Mouse (Mus musculus) kidney, postnatal 25 days (tissue): ENCODE results near the gene B4galt5.
"Not testable (repeated sequence)": the region's sequence is repeated elsewhere in the genome, so short reads cannot be mapped to it uniquely, and the experiment has no call there.

Source experiments
- DNase-seq, 2 experiments: peaks; one replicate each; pipeline ENCODE4 v3.0.0; 2021; ENCODE audit warnings: mixed read lengths in 2 of 2

Gene B4galt5

DNA sequence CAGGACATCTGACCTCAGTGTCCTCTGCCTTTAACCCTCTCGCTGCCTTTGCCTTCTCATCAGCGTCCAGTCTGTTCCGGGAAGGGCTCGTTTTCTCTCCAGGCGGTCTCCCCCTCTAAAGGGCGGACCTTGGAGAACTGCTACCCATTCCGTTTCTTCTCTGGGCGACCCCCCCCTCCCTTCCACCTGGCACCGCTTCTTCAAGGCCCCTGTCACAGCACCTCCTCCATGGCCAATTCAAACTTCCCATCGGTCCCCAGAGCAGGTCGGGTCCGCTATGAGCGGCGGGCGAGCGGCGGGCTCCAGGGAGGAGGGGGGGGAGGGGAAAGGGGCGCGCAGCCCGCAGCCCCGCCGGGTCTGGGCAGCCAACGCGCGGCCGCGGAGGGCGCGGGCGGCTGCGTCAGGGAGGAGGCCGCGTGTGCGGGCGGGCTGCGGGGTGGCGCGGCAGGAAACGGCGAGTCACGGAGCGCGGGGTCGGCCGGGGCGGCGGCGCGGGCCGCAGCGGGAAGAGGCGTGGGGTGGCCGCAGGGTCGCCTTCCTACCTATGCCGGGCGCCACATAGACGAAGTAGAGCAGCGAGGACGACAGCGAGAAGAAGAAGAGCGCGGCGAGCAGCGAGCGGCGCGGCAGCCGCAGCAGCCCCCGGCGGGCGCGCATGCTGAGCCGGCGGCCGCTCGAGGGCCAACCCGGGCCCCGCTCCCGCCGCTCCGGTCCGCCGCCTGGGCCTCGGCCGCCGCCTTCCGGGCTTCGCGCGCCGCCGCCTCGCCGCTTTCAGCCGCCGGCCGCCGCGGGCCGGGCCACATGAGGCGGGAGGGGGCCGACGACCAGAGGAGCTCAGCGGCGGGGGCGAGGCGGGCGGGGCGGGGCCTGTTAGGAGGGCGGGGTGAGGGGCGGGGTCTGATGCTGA, at the start of gene B4galt5:
B4galt5 (minus strand) TSS at position 808 of the 907 bp plus-strand sequence.
- DNase-seq, result peak; percentile 24 to 68

DNA sequence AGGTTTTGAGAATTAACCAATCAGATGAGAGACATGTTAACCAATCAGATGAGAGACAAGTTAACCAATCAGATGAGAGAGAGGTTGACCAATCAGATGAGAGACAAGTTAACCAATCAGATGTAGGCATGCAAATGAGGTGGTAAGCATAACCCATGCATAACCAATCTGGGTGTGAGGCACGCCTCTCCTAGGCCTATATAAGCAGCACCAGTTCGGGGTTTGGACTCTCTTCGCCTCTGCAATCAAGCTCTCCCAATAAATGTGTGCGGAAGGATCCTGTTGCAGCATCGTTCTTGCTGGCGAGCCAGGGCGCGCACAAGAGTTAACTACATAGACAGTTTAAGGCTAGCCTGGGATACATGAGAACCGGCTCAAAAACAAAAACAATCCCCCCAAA, 47.4 kb upstream of the B4galt5 start:
- DNase-seq, result not testable (repeated sequence)

- no peak for DNase-seq
Observed at GRCm38 (mm10) chr2:167394426-167394825, 45.4 kb upstream of the B4galt5 start.

GRCm38 (mm10) chr2:167386998-167387397, 38.0 kb upstream of the B4galt5 start:
- peak in 1 of 2 experiments; percentile 45 for DNase-seq

DNA sequence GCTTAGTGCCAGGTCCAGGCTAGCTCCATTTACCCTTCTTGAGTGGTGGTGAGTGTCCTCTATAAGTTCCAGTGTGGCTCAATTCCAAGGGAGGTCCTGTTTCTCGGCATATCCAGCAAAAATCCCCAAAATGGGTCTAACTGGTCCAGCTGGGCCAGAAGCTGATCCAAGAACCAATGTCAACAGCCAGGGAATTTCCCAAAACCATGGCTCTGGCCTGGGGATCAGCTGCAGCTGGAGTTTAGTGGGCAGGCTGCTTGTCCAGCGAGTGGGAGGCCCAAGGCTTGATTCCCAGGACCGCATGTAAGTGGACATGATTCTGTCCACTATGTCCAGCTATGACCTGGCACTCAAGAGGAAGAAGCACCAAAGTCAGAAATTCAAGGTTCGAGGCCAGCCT, 37.5 kb upstream of the B4galt5 start:
- no peak for DNase-seq

DNA sequence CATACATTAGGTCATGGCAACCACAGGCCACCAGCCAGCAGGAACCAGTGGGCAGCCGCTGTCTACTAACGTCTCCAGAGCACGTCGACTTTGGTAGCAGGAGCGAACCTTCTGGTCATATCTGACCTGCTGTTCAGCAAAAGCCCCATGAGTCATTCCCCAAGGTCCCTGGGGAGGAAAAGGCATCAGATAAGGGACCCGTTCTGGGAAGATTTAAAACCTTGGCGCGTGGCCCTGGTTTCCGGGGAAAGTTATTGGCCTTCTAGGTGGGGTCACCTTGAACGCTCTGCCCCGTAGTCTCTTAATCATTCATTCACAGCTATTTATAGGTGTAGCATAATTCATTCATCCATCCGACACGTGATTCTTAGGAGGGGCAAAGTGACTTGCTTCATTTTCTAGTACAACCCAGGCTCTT, 34.7 kb upstream of the B4galt5 start:
- DNase-seq, result peak; percentile 92 to 94

DNA sequence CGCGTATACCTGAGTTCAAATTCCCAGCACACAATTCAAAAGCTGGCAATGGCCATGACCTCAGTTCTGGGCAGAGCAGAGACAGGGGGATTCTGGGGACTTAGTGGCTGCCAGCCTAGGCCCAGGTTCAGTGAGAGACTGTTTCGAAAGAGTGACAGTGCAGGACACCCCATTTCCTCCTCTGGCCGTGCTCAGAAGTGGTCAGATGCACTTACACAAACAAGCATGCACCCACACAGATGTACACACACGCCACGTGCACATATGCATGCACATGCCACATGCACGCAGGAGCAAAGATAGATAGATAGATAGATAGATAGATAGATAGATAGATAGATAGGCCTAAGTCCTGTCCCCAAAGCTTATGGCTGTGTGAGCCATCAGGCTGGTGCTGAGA, 33.4 kb upstream of the B4galt5 start:
- no peak for DNase-seq

- no peak for DNase-seq
Observed at GRCm38 (mm10) chr2:167381596-167381995, 32.6 kb upstream of the B4galt5 start.

- DNase-seq, result peak; percentile 52 to 83
Observed at GRCm38 (mm10) chr2:167380615-167381285, 31.8 kb upstream of the B4galt5 start.

GRCm38 (mm10) chr2:167378972-167379371, 30.0 kb upstream of the B4galt5 start:
- no peak for DNase-seq

- no peak for DNase-seq
Observed at GRCm38 (mm10) chr2:167377697-167378096, 28.7 kb upstream of the B4galt5 start.

DNA sequence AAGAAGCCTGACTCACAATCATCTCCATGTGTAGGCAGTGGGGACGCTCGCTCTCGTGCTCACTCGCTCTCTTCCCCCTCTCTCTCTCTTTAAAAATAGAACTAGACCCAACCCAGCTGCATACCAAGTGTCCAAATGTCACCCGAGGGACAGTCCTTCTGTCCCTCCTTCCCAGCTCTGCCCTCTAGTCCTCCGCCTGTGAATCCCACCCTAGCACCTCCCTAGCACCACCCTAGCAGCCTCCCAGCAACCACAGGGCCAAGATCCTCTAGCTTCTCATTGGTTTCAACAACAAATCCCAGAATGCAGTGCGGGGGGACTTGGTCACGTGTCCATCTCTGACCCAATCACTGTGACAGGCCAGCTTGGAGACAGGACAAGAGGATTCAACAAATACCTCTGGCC, 27.2 kb upstream of the B4galt5 start:
- no peak for DNase-seq

DNA sequence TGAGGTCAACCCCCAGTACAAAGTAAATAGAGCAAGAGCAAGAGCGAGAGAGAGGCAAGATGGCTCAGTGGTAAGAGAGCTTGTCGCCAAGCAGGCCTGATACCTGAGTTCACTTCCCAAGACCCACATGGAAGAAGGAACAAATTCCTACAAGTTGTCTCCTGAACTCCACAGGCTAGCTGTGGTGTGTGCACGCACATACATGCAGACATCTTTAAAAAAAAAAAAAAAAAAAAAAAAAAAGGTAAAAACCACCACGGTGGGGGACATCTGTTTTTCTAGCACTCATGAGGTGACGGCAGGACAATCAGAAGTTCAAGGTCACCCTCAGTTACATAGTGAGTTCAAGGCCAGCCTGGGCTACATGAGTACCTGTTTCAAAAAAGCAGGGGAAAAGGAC, 26.7 kb upstream of the B4galt5 start:
- DNase-seq, result no peak

- no peak for DNase-seq
Observed at GRCm38 (mm10) chr2:167375135-167375534, 26.2 kb upstream of the B4galt5 start.

DNA sequence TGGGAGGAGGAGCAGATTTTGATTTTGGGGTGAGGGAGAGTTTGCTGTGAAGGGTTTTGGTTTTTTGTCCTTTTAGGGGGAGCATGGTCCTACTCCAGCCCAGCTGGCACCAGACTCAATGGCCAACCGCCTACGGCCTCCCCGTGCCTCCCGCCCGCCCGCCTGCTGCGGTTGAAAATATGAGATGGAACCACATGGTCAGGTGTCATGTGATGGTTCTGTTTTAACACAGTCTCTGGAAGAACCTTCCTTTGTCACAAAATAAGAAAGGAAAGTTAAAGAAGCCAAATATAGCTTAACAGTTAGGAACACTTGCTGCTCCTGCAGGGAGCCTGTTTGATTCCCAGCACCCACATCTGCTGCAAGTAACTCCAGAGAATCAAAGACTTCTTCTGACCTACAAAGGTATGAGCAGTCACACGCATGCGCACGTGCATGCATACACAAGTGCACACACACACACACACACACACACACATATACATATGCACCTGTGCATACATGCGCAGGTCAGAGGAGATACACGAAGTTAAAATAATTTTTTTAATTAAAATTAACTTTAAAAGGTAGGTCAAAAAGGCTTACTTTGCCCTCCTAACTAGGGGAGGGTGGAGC, 25.3 kb upstream of the B4galt5 start:
- no peak for DNase-seq

DNA sequence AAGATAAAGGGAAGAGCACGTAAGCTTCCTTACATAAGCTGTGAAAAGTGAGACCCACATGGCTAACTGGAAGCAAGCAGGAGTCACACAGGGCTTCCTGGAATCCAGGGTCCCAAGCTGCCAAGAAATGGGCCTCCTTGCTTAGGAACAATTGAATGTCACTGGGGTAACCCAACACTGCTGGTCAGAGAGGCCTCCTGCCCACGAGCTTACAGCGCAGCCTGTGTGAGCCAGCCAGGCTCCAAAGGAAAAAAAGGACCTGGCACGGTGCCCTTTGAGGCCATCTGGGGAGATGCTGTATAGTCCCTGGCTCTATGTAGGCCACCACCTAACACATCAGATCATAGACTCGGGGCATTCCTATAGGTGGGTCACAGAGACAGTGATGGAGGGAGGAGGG, 24.3 kb upstream of the B4galt5 start:
- DNase-seq, result peak in 1 of 2 experiments; percentile 49

GRCm38 (mm10) chr2:167371506-167371905, 22.5 kb upstream of the B4galt5 start:
- no peak for DNase-seq

- DNase-seq, result peak; percentile 24 to 62
Observed at GRCm38 (mm10) chr2:167368328-167368727, 19.3 kb upstream of the B4galt5 start.

DNA sequence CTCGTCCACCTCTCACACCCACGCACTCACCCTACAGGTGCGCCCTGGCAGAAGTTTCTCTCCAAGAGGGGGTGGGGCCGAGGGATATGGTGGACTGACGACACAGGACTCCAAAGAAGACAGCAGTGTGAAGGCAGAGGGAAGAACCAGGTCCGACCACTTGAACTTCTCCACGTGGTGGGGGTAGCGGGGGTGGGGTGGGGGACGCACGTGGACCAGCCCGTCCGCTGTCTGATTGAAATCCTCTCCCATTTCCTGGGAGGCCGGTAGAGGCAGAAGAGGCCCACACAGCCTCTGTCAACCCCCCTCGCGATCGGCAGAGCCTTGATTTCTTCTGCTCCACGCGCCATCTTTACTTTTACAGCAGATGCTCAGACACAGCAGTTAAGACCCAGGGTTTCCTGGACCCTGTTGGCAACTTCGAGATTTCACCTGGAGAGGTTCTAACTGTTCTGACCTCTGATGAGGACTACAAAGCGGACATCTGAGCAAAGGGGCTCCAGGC, 18.8 kb upstream of the B4galt5 start:
- no peak for DNase-seq

GRCm38 (mm10) chr2:167367325-167367724, 18.3 kb upstream of the B4galt5 start:
- DNase-seq, result no peak

DNA sequence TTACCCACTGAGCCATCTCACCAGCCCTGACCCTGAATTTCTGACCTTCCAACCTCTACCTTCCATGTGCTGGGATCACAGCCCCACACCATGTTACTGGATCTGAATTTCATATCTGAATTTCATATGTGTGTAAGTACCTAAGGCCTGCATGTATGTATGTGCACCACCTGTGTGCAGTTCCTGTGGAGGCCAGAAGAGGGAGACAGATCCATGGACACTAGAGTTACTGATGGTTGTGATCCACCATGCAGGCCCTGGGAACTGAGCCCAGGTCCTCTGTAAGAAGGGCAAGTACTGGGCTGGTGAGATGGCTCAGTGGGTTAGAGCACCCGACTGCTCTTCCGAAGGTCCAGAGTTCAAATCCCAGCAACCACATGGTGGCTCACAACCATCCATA, 16.1 kb upstream of the B4galt5 start:
- no peak for DNase-seq

GRCm38 (mm10) chr2:167363272-167364045, 14.5 kb upstream of the B4galt5 start:
- no peak for DNase-seq

GRCm38 (mm10) chr2:167358499-167358898, 9.5 kb upstream of the B4galt5 start:
- DNase-seq, result no peak
